Mouse (Mus musculus) gastrocnemius, postnatal 14 days (tissue): ENCODE results near the gene Hoxa13. TPM values are rescaled to one million over a fixed set of nuclear protein-coding genes. Genes with fewer than 3 reads are reported as not detected.

ENCODE experiments used
- DNase-seq: peaks from one replicate; pipeline ENCODE4 v3.0.0; 2021; ENCODE audit warnings: mixed read lengths
- intact Hi-C: fragments of 180-260 bp; cut with DNase I; formaldehyde crosslinking; loops from one replicate; pipeline ENCODE4 v1.15.1; 2025; ENCODE audit warnings: low total_unique reads
- total RNA-seq, 2 experiments: library from RNA; stranded (reverse); gene quantifications; 2 replicates each; pipeline ENCODE4 v1.2.3; 2021

The Hoxa13 gene
- total RNA-seq, 2 experiments from 2014 or later: 0.24 to 1.7 TPM

- DNase-seq: no peak
- intact Hi-C loops: loop anchor here (5.0 kb wide), 1 partner anchor 1056 kb away; no protein-coding TSS in a partner anchor
Measured at GRCm38 (mm10) chr6:52228475-52229465, 31.9 kb downstream of the Hoxa13 start.

GRCm38 (mm10) chr6:52227470-52228222 lies 33.0 kb downstream of the Hoxa13 start:
- intact Hi-C loops: loop anchor here (5.0 kb wide), 1 partner anchor 1055 kb away; no protein-coding TSS in a partner anchor
- DNase-seq: no peak

- DNase-seq: no peak
Measured at GRCm38 (mm10) chr6:52226569-52227257, 34.0 kb downstream of the Hoxa13 start.

GRCm38 (mm10) chr6:52225612-52226568 lies 34.8 kb downstream of the Hoxa13 start:
- DNase-seq: peak; percentile 90
- intact Hi-C loops: loop anchor here (5.0 kb wide), 1 partner anchor 1054 kb away; no protein-coding TSS in a partner anchor

More at GRCm38 (mm10) chr6:52226569-52227257, 34.0 kb downstream of the Hoxa13 start:
- intact Hi-C loops: loop anchor here (5.0 kb wide), 1 partner anchor 1054 kb away; no protein-coding TSS in a partner anchor

GRCm38 (mm10) chr6:52224895-52225611 lies 35.6 kb downstream of the Hoxa13 start:
- intact Hi-C loops: loop anchor here (5.0 kb wide), 2 partner anchors 638 to 1053 kb away; no protein-coding TSS in a partner anchor
- no peak for DNase-seq

GRCm38 (mm10) chr6:52223939-52224760 lies 36.5 kb downstream of the Hoxa13 start:
- intact Hi-C loops: loop anchor here (5.0 kb wide), 1 partner anchor 637 kb away; no protein-coding TSS in a partner anchor
- DNase-seq: no peak

- no peak for DNase-seq
- intact Hi-C loops: loop anchor here (5.0 kb wide), 1 partner anchor 635 kb away; no protein-coding TSS in a partner anchor
Measured at GRCm38 (mm10) chr6:52222729-52223128, 38.0 kb downstream of the Hoxa13 start.

- intact Hi-C loops: loop anchor here (5.0 kb wide), 1 partner anchor 635 kb away; no protein-coding TSS in a partner anchor
- no peak for DNase-seq
Measured at GRCm38 (mm10) chr6:52221993-52222685, 38.5 kb downstream of the Hoxa13 start.

- peak; percentile 89 for DNase-seq
- intact Hi-C loops: loop anchor here (5.0 kb wide), 1 partner anchor 634 kb away; no protein-coding TSS in a partner anchor
Measured at GRCm38 (mm10) chr6:52221337-52221992, 39.2 kb downstream of the Hoxa13 start, which contains the start of gene Hoxa7. Gene Hoxa7, minus strand, starts transcription at chr6:52221854.

GRCm38 (mm10) chr6:52220865-52221310 lies 39.8 kb downstream of the Hoxa13 start:
- DNase-seq: no peak
- intact Hi-C loops: loop anchor here (1.0 to 5.0 kb wide), 2 partner anchors 50 to 634 kb away; no protein-coding TSS in a partner anchor

- no peak for DNase-seq
- intact Hi-C loops: loop anchor here (1.0 to 5.0 kb wide), 2 partner anchors 49 to 633 kb away; no protein-coding TSS in a partner anchor
Measured at GRCm38 (mm10) chr6:52220003-52220864, 40.4 kb downstream of the Hoxa13 start.

GRCm38 (mm10) chr6:52219234-52219942 lies 41.3 kb downstream of the Hoxa13 start:
- intact Hi-C loops: no loop called here
- no peak for DNase-seq

- intact Hi-C loops: no loop called here
Measured at GRCm38 (mm10) chr6:52218643-52219215, 42.0 kb downstream of the Hoxa13 start.

More at GRCm38 (mm10) chr6:52218643-52219215, 42.0 kb downstream of the Hoxa13 start:
- no peak for DNase-seq
